Mouse (Mus musculus): Measurements from ENCODE around the gene Lsp1. TPM values are rescaled to one million over a fixed set of nuclear protein-coding genes. Genes with fewer than 3 reads are reported as not detected.

Lsp1 gene
- polyA plus RNA-seq, 1 experiment from 2014 or later: 83.5 TPM

DNA sequence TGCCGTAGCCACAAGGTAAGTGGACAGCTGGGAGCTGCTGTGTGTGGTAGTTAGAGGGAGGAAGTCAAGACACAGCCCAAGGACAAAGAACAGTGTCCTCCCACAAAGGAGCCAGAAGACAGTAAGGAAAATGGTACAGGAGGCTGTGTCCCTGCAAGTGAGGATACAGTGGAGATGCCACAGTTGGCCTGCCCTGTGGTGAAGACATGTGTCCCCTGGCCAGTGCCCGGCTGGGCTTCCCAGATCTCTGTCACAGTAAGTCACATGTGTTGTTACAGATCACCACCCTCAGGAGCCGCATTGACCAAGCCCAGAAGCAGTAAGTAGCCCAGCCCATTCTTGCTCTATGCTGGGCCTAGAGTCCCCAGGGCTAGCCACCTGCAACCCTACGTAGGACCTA lies 53.4 kb downstream of the Lsp1 start:
- 77% methylated on average over 4 of the region's 4 CpGs for WGBS
- Histone ChIP-seq H3K4me2 (ENCODE audit: low read depth, low read length) (no peak overlapping the region), H3K27ac (ENCODE audit: low read length) (no peak overlapping the region), H3K4me1 (ENCODE audit: control insufficient read depth, insufficient read depth, low read length) (peaks cover 28% of the 10 kb centered on the region), H3K27me3 (ENCODE audit: control insufficient read depth, insufficient read depth, low read length) (no peaks in the 10 kb centered on the region), H3K4me3 (ENCODE audit: low read length) (no peak overlapping the region), H3K9ac (ENCODE audit: low read length) (no peak overlapping the region), H3K9me3 (replicated peaks; ENCODE audit: control insufficient read depth, low read length) (no peaks in the 10 kb centered on the region), H3K36me3 (ENCODE audit: control insufficient read depth, insufficient read depth) (no peaks in the 10 kb centered on the region)
- ATAC-seq (replicated peaks; ENCODE audit: extremely low read depth, insufficient read depth, low FRiP score): no peak

GRCm38 (mm10) chr7:142516221-142516978 lies 55.8 kb downstream of the Lsp1 start:
- ATAC-seq (replicated peaks; ENCODE audit: extremely low read depth, insufficient read depth, low FRiP score): peak; percentile 85
- Histone ChIP-seq H3K27me3 (ENCODE audit: control insufficient read depth, insufficient read depth, low read length) (no peaks in the 10 kb centered on the region), H3K4me3 (ENCODE audit: low read length) (no peak overlapping the region), H3K4me2 (ENCODE audit: low read depth, low read length) (peak overlapping the region; percentile 26; the same call in 1 of the 2 replicates), H3K9ac (ENCODE audit: low read length) (peak overlapping the region; percentile 56), H3K27ac (ENCODE audit: low read length) (peak overlapping the region; percentile 79), H3K36me3 (ENCODE audit: control insufficient read depth, insufficient read depth) (no peaks in the 10 kb centered on the region), H3K4me1 (ENCODE audit: control insufficient read depth, insufficient read depth, low read length) (peaks cover 18% of the 10 kb centered on the region), H3K9me3 (replicated peaks; ENCODE audit: control insufficient read depth, low read length) (no peaks in the 10 kb centered on the region)
- WGBS: 39% methylated on average over 21 of the region's 21 CpGs

GRCm38 (mm10) chr7:142517531-142517930 lies 56.9 kb downstream of the Lsp1 start:
- Histone ChIP-seq H3K9me3 (replicated peaks; ENCODE audit: control insufficient read depth, low read length) (no peaks in the 10 kb centered on the region), H3K27me3 (ENCODE audit: control insufficient read depth, insufficient read depth, low read length) (no peaks in the 10 kb centered on the region), H3K4me3 (ENCODE audit: low read length) (no peak overlapping the region), H3K9ac (ENCODE audit: low read length) (no peak overlapping the region), H3K4me2 (ENCODE audit: low read depth, low read length) (no peak overlapping the region), H3K4me1 (ENCODE audit: control insufficient read depth, insufficient read depth, low read length) (peaks cover 20% of the 10 kb centered on the region), H3K27ac (ENCODE audit: low read length) (no peak overlapping the region), H3K36me3 (ENCODE audit: control insufficient read depth, insufficient read depth) (no peaks in the 10 kb centered on the region)
- WGBS: 14% methylated on average over 3 of the region's 3 CpGs
- no peak for ATAC-seq (replicated peaks; ENCODE audit: extremely low read depth, insufficient read depth, low FRiP score)

DNA sequence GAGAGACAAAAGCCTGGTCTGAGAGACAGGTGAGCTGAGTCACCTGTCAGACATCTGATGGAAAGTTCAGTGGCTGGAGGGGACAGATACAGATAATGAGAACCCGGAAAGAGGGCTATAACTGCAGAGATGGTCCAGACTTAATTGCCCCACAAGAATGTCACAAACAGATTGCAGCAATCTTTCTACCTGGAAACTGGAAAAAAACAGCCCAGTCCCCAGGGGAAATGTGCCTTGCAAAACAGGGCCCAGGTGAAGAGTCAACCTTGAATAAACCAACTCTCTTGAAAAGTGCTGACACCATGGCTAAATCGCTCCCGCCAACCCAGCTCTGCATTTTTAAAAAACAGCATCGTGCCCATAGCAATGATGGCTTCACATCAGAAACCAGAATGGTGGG lies 59.7 kb downstream of the Lsp1 start:
- no peak overlapping the region for H3K4me2 ChIP-seq (ENCODE audit: low read depth, low read length)
- no peak overlapping the region for H3K9ac ChIP-seq (ENCODE audit: low read length)
- H3K4me3 ChIP-seq (ENCODE audit: low read length): no peak overlapping the region
- peaks cover 37% of the 10 kb centered on the region for H3K4me1 ChIP-seq (ENCODE audit: control insufficient read depth, insufficient read depth, low read length)
- no peaks in the 10 kb centered on the region for H3K36me3 ChIP-seq (ENCODE audit: control insufficient read depth, insufficient read depth)
- 82% methylated on average over 4 of the region's 4 CpGs for WGBS
- H3K27ac ChIP-seq (ENCODE audit: low read length): no peak overlapping the region
- H3K9me3 ChIP-seq (replicated peaks; ENCODE audit: control insufficient read depth, low read length): no peaks in the 10 kb centered on the region
- ATAC-seq (replicated peaks; ENCODE audit: extremely low read depth, insufficient read depth, low FRiP score): no peak
- no peaks in the 10 kb centered on the region for H3K27me3 ChIP-seq (ENCODE audit: control insufficient read depth, insufficient read depth, low read length)

- peak overlapping the region; percentile 91 for H3K27ac ChIP-seq (ENCODE audit: low read length)
- H3K9ac ChIP-seq (ENCODE audit: low read length): no peak overlapping the region
- H3K9me3 ChIP-seq (replicated peaks; ENCODE audit: control insufficient read depth, low read length): no peaks in the 10 kb centered on the region
- no peak overlapping the region for H3K4me2 ChIP-seq (ENCODE audit: low read depth, low read length)
- H3K27me3 ChIP-seq (ENCODE audit: control insufficient read depth, insufficient read depth, low read length): no peaks in the 10 kb centered on the region
- H3K4me1 ChIP-seq (ENCODE audit: control insufficient read depth, insufficient read depth, low read length): peaks cover 36% of the 10 kb centered on the region
- no peak overlapping the region for H3K4me3 ChIP-seq (ENCODE audit: low read length)
- no peaks in the 10 kb centered on the region for H3K36me3 ChIP-seq (ENCODE audit: control insufficient read depth, insufficient read depth)
- WGBS: 42% methylated on average over 4 of the region's 4 CpGs
- ATAC-seq (replicated peaks; ENCODE audit: extremely low read depth, insufficient read depth, low FRiP score): 0 out of 2 replicates have a peak, but pooled peaks have one; percentile 29
Measured at GRCm38 (mm10) chr7:142522352-142522751, 61.7 kb downstream of the Lsp1 start.

- peaks cover 32% of the 10 kb centered on the region for H3K4me1 ChIP-seq (ENCODE audit: control insufficient read depth, insufficient read depth, low read length)
- peak overlapping the region; percentile 91 for H3K27ac ChIP-seq (ENCODE audit: low read length)
- H3K4me2 ChIP-seq (ENCODE audit: low read depth, low read length): peak overlapping the region; percentile 43
- H3K4me3 ChIP-seq (ENCODE audit: low read length): no peak overlapping the region
- H3K9ac ChIP-seq (ENCODE audit: low read length): peak overlapping the region; percentile 68
- ATAC-seq (replicated peaks; ENCODE audit: extremely low read depth, insufficient read depth, low FRiP score): no peak
- 21% methylated on average over 17 of the region's 17 CpGs for WGBS
- H3K27me3 ChIP-seq (ENCODE audit: control insufficient read depth, insufficient read depth, low read length): no peaks in the 10 kb centered on the region
- H3K9me3 ChIP-seq (replicated peaks; ENCODE audit: control insufficient read depth, low read length): no peaks in the 10 kb centered on the region
- no peaks in the 10 kb centered on the region for H3K36me3 ChIP-seq (ENCODE audit: control insufficient read depth, insufficient read depth)
Measured at GRCm38 (mm10) chr7:142523200-142523990, 62.8 kb downstream of the Lsp1 start.

- Histone ChIP-seq H3K4me1 (ENCODE audit: control insufficient read depth, insufficient read depth, low read length) (peaks cover 40% of the 10 kb centered on the region), H3K27me3 (ENCODE audit: control insufficient read depth, insufficient read depth, low read length) (no peaks in the 10 kb centered on the region), H3K36me3 (ENCODE audit: control insufficient read depth, insufficient read depth) (no peaks in the 10 kb centered on the region), H3K27ac (ENCODE audit: low read length) (peak overlapping the region; percentile 88), H3K9me3 (replicated peaks; ENCODE audit: control insufficient read depth, low read length) (no peaks in the 10 kb centered on the region), H3K4me3 (ENCODE audit: low read length) (no peak overlapping the region), H3K9ac (ENCODE audit: low read length) (peak overlapping the region; percentile 28; the same call in 1 of the 2 replicates), H3K4me2 (ENCODE audit: low read depth, low read length) (no peak overlapping the region)
- WGBS: 35% methylated on average over 13 of the region's 13 CpGs
- ATAC-seq (replicated peaks; ENCODE audit: extremely low read depth, insufficient read depth, low FRiP score): peak; percentile 71
Measured at GRCm38 (mm10) chr7:142525342-142526178, 65.0 kb downstream of the Lsp1 start.

DNA sequence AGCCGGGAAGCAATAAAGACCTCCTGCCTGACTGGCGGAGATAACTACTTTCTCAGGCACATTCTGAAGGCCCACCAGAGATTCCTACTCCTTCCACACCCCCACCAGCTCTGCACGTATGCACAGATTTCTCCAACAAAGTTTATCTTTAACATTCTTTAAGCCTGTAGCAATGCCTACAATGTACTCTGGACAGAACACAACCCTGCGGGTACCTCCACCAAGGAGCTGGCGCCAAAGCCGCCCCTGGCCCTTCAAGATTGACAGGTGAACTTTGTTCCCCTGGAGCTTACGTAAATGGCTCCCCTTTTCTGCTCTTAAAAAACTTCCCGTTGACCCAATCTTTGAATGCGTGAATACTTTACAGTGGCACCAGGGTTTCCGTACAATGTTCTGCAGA lies 68.7 kb downstream of the Lsp1 start:
- Histone ChIP-seq H3K27ac (ENCODE audit: low read length) (peak overlapping the region; percentile 38; the same call in 1 of the 2 replicates), H3K4me1 (ENCODE audit: control insufficient read depth, insufficient read depth, low read length) (peaks cover 45% of the 10 kb centered on the region), H3K9me3 (replicated peaks; ENCODE audit: control insufficient read depth, low read length) (no peaks in the 10 kb centered on the region), H3K9ac (ENCODE audit: low read length) (no peak overlapping the region), H3K4me3 (ENCODE audit: low read length) (no peak overlapping the region), H3K4me2 (ENCODE audit: low read depth, low read length) (no peak overlapping the region), H3K36me3 (ENCODE audit: control insufficient read depth, insufficient read depth) (no peaks in the 10 kb centered on the region), H3K27me3 (ENCODE audit: control insufficient read depth, insufficient read depth, low read length) (no peaks in the 10 kb centered on the region)
- 44% methylated on average over 10 of the region's 10 CpGs for WGBS
- no peak for ATAC-seq (replicated peaks; ENCODE audit: extremely low read depth, insufficient read depth, low FRiP score)

Measured in heart, embryonic 16.5 days (tissue).